Mouse (Mus musculus) layer of hippocampus, adult 18-20 months (tissue): Measurements from ENCODE around the gene Vwa8. TPM values are rescaled to one million over a fixed set of nuclear protein-coding genes. Genes with fewer than 3 reads are reported as not detected.

Experiments used
- DNase-seq, 2 experiments: peaks; one replicate each; pipeline ENCODE4 v3.0.0; 2022; ENCODE audit warnings: low spot score in 2 of 2
- total RNA-seq, 2 experiments: library from RNA; stranded (reverse); gene quantifications; 2 replicates each; pipeline ENCODE4 v1.2.3; 2021

Vwa8 gene
- total RNA-seq, 2 experiments from 2014 or later, result 29.1 to 31.7 TPM

GRCm38 (mm10) chr14:79214660-79215249 lies 365.9 kb downstream of the Vwa8 start:
- DNase-seq, result no peak

DNA sequence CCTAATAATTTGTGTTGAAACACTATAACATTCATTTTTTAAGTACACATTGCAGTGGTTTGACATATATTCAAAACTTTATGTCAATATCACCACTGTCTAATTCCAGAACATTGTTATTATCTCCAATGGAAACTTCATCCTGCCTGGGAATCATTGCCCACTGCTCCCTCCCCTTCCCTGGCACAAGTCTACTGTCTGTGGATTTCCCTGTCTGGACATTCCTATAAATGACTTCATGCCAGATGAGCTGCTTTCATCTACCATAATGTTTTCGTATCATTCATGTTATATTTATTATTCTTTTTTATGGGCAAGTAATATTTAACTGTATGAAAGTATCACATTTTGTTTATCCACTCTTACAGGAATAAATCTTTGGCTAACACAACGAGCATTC lies 367.5 kb downstream of the Vwa8 start:
- DNase-seq, result no peak

DNA sequence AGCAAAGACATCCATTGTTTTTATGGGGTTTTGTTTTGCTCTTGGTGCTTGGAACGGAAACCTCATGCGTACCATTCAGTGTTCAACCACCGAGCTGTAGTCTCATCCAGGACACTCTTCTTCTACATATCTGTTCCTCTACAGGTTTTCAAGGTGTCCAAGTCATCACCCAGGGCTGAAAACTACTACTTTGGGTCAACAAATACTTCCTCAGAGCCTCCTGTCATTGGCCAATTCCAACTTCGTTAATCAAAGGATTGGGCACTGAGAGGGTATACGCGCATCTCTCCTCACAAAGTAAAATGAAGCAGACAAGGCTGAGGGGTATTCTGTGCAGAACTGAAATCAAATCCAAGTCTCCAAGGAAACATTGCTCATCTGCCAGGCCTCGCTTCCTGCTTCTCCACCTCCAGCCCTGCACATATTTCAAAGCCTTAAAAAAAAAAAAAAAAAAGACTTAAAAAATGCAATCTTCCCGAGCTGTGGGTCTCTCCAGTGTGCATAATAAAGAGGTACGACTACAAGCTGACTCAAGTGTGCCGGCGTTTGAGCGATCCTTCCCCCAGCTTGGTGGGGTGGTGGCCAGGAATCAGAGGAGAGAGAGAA lies 374.7 kb downstream of the Vwa8 start:
- peak; percentile 59 to 67 for DNase-seq

DNA sequence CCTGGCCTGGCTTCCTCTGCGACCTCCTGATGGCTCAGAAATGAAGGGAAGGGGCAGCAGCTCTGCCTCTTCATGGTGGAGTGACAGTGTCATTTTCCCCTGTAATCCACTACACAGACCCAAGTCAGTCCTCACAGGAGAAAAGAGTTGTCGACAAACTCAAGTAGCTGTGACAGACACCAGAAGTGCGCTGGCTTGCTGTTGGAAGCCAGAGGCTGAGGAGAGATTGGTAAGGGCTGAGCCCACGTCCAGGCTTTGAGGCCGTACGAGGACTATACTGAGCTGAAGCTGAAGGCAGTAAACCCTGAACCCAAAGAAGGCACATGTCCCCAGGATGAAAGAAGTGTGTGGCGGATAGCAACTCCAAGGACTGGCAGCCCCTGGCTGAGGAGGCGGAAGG lies 376.6 kb downstream of the Vwa8 start:
- no peak for DNase-seq

GRCm38 (mm10) chr14:79226056-79226455 lies 377.2 kb downstream of the Vwa8 start:
- DNase-seq, result no peak

DNA sequence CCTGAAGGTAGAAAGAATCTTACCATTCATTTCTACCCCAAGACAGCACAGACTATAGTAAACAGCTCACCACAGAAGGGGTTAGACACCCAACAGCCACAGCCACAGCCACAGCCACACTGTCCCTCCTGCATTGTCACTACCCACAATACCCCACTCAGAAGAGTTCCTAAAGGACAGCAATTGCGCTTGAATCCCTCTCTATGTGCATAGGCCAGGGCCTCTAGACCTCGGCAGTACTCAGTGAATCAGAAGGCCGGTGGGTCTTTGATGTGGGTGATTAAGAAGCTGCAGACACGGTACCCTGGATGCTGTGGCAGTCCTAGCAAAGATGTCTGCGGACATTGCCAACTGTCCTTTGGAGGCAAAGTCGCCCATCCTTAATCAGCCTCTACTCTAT lies 377.9 kb downstream of the Vwa8 start:
- no peak for DNase-seq

DNA sequence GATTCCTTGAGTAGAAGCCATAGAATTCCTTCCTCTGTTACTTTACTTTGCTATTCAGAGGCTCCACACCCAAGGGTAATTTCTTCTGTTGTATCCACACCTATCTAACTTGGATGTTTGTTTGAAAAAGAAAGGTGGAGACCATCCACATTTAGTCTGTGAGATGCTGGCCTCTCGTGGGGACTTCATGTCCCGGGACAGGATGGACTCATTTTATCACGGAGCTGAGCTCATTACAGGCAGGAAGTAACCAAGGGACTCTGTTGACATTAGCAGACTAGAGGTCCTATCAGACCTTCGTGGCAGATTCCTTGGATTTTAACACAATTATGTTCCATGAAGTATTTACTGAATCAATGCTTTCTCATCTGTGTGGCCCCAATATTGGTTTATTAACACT lies 379.1 kb downstream of the Vwa8 start:
- no peak for DNase-seq

DNA sequence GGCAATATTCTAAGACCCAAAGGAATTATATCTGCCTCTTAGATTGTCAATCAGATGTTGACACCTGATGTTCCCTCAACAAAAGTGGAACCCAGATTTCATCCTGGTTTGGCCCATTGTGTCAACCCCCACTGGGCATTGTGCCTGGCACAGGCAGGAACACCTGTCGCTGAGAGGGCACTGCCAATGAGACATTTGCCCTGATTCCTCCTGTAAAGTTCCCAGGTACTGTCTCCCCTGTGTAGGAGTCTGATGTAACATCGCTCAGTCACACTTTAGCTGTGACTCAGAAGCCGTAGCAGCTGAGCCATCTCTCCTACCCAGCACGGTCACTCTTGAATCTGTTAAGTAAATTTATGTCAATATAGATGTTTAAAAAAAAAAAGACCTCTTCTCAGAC lies 382.8 kb downstream of the Vwa8 start:
- no peak for DNase-seq

- DNase-seq, result no peak
Observed at GRCm38 (mm10) chr14:79233697-79234096, 384.8 kb downstream of the Vwa8 start.

GRCm38 (mm10) chr14:79234513-79234912 lies 385.7 kb downstream of the Vwa8 start:
- no peak for DNase-seq

DNA sequence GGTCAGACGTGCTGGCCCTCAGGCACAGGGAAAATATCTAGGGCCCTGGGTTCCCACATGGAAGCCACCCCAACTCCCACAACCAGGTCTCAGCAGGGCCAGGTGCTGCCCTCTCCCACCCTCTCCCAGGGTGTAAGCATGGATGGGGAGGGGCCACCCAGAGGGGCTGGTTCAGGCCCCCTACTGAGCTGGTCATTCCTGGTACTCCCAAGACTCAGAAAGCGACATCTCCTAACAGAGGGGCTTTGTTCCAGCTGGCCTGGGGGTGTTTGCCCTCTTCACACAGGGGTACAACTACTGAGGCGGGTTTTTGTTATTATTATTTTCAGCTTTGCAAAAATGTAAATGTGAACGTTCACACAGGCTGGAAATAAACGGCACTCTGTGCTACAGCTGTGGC lies 386.3 kb downstream of the Vwa8 start:
- no peak for DNase-seq

- DNase-seq, result no peak
Observed at GRCm38 (mm10) chr14:79236261-79236660, 387.4 kb downstream of the Vwa8 start.

- no peak for DNase-seq
Observed at GRCm38 (mm10) chr14:79239402-79239801, 390.6 kb downstream of the Vwa8 start.

GRCm38 (mm10) chr14:79241057-79241570 lies 392.3 kb downstream of the Vwa8 start:
- no peak for DNase-seq

DNA sequence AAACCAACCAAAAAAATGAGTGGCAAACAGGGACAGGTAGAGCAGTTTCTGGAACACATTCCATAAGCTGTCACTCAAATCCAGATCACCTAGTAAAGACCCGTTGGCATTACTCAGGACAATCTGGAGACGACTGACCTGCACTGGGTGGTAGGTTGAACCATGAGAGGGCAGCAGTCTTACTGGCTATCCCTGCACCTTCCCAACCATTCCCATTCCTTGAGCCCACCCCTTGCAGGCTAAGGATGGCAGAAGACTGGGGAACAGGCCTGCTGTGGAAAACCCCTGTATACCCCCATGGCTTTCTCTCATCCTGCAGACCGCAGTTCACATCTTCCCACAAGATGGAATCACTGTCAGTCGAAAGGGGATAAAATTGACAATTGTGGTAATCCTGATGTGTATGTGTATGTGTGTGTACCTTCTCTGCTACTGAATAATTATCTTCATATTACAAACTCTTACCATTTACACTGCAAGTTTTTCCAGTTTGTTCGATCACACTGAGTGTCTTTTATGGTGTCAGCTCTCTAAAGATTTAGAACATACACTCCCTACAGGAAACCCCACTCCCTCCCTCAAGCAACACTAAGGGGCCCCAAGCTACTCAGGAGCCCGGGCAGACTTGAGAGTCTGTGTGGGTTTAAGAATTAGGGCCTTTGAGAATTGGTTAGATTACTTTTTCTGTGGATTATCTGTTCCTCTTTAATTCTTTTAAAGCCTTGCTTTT lies 393.0 kb downstream of the Vwa8 start:
- DNase-seq, result no peak

- DNase-seq, result no peak
Observed at GRCm38 (mm10) chr14:79242386-79242720, 393.5 kb downstream of the Vwa8 start.

- DNase-seq, result no peak
Observed at GRCm38 (mm10) chr14:79243038-79243883, 394.4 kb downstream of the Vwa8 start.

- DNase-seq, result peak in 1 of 2 experiments; percentile 40
Observed at GRCm38 (mm10) chr14:79244571-79244970, 395.7 kb downstream of the Vwa8 start.

DNA sequence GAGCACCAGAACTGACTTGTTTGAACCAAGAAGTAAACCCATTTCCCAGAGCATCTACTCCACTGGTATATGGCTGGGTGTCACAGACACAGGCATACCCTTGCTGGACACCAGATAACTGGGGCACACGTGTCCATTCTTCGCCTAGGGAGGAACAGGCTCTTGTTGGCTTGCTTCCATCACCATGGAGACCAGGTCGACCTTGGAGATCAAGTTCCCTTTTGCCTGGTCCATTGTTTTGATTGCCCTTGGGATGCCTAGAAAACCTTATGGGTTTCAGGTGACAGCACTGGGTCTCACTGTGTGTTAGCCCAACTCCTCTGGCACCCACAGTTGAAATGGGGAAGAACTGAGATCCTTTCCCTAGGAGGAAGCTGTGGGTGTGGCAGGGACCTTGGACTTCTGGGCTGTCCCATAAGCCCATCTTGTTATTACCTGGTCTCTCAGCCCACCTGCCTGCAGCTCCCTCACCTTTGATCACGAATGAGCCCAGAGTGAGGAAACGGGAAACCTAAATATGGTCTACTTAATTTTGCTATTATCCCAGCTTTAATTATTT lies 403.0 kb downstream of the Vwa8 start:
- no peak for DNase-seq
